Mouse (Mus musculus): ENCODE measurements around the gene Col24a1. TPM values are rescaled to one million over a fixed set of nuclear protein-coding genes. Genes with fewer than 3 reads are reported as not detected.

The Col24a1 gene
- polyA plus RNA-seq, 1 experiment from 2014 or later: 11.0 TPM

GRCm38 (mm10) chr3:145299980-145300591, 7.8 kb downstream of the Col24a1 start:
- Histone ChIP-seq H3K4me2 (no peak overlapping the region), H3K27me3 (no peaks in the 10 kb centered on the region), H3K36me3 (no peaks in the 10 kb centered on the region), H3K4me1 (no peaks in the 10 kb centered on the region), H3K27ac (no peak overlapping the region), H3K9me3 (no peaks in the 10 kb centered on the region), H3K4me3 (no peak overlapping the region), H3K9ac (no peak overlapping the region)
- ATAC-seq (ENCODE audit: insufficient number of reproducible peaks, low FRiP score, low TSS enrichment, low read depth): no peak
- WGBS: 86% methylated on average over 5 of the region's 5 CpGs

- no peak overlapping the region for H3K4me2 ChIP-seq
These were observed 13.0 kb downstream of the Col24a1 start for GRCm38 (mm10) chr3:145305311-145305710.

GRCm38 (mm10) chr3:145307209-145307608, 14.9 kb downstream of the Col24a1 start:
- 77% methylated on average over 3 of the region's 3 CpGs for WGBS
- Histone ChIP-seq H3K4me3 (no peak overlapping the region), H3K36me3 (no peaks in the 10 kb centered on the region), H3K27ac (no peak overlapping the region), H3K9me3 (no peaks in the 10 kb centered on the region), H3K4me2 (no peak overlapping the region), H3K4me1 (no peaks in the 10 kb centered on the region), H3K27me3 (no peaks in the 10 kb centered on the region), H3K9ac (no peak overlapping the region)
- no peak for ATAC-seq (ENCODE audit: insufficient number of reproducible peaks, low FRiP score, low TSS enrichment, low read depth)

More at GRCm38 (mm10) chr3:145305311-145305710, 13.0 kb downstream of the Col24a1 start:
- Histone ChIP-seq H3K27me3 (no peaks in the 10 kb centered on the region), H3K4me3 (no peak overlapping the region), H3K4me1 (no peaks in the 10 kb centered on the region), H3K9me3 (no peaks in the 10 kb centered on the region), H3K36me3 (no peaks in the 10 kb centered on the region), H3K27ac (no peak overlapping the region), H3K9ac (no peak overlapping the region)
- 53% methylated on average over 5 of the region's 5 CpGs for WGBS
- no peak for ATAC-seq (ENCODE audit: insufficient number of reproducible peaks, low FRiP score, low TSS enrichment, low read depth)

GRCm38 (mm10) chr3:145320587-145321274, 28.5 kb downstream of the Col24a1 start:
- Histone ChIP-seq H3K4me3 (no peak overlapping the region), H3K9ac (no peak overlapping the region), H3K27ac (peak overlapping the region; percentile 77), H3K4me2 (peak overlapping the region; percentile 30), H3K27me3 (no peaks in the 10 kb centered on the region), H3K36me3 (no peaks in the 10 kb centered on the region), H3K4me1 (peaks cover 9% of the 10 kb centered on the region), H3K9me3 (no peaks in the 10 kb centered on the region)
- 19% methylated on average over 14 of the region's 14 CpGs for WGBS
- ATAC-seq (ENCODE audit: insufficient number of reproducible peaks, low FRiP score, low TSS enrichment, low read depth): peak; percentile 75

- Histone ChIP-seq H3K27ac (no peak overlapping the region), H3K4me3 (no peak overlapping the region), H3K9ac (no peak overlapping the region), H3K4me2 (no peak overlapping the region), H3K4me1 (peaks cover 7% of the 10 kb centered on the region), H3K9me3 (no peaks in the 10 kb centered on the region), H3K27me3 (no peaks in the 10 kb centered on the region), H3K36me3 (no peaks in the 10 kb centered on the region)
- ATAC-seq (ENCODE audit: insufficient number of reproducible peaks, low FRiP score, low TSS enrichment, low read depth): no peak
- WGBS: 97% methylated on average over 3 of the region's 3 CpGs
These were observed 33.1 kb downstream of the Col24a1 start for GRCm38 (mm10) chr3:145325402-145325801.

- no peak overlapping the region for H3K4me3 ChIP-seq
- H3K4me2 ChIP-seq: no peak overlapping the region
- no peak overlapping the region for H3K9ac ChIP-seq
- H3K36me3 ChIP-seq: no peaks in the 10 kb centered on the region
- no peaks in the 10 kb centered on the region for H3K9me3 ChIP-seq
- H3K27ac ChIP-seq: peak overlapping the region; percentile 63
- WGBS: 48% methylated on average over 8 of the region's 8 CpGs
- H3K27me3 ChIP-seq: no peaks in the 10 kb centered on the region
- ATAC-seq (ENCODE audit: insufficient number of reproducible peaks, low FRiP score, low TSS enrichment, low read depth): no peak
- peaks cover 9% of the 10 kb centered on the region; the same call in 1 of the 2 replicates for H3K4me1 ChIP-seq
These were observed 39.4 kb downstream of the Col24a1 start for GRCm38 (mm10) chr3:145331642-145332041.

- no peak overlapping the region for H3K27ac ChIP-seq
- H3K9ac ChIP-seq: no peak overlapping the region
- peaks cover 9% of the 10 kb centered on the region; the same call in 1 of the 2 replicates for H3K4me1 ChIP-seq
- H3K36me3 ChIP-seq: no peaks in the 10 kb centered on the region
- H3K4me3 ChIP-seq: no peak overlapping the region
- H3K4me2 ChIP-seq: no peak overlapping the region
- H3K9me3 ChIP-seq: no peaks in the 10 kb centered on the region
- H3K27me3 ChIP-seq: no peaks in the 10 kb centered on the region
- ATAC-seq (ENCODE audit: insufficient number of reproducible peaks, low FRiP score, low TSS enrichment, low read depth): no peak
- 65% methylated on average over 3 of the region's 3 CpGs for WGBS
These were observed 41.8 kb downstream of the Col24a1 start for GRCm38 (mm10) chr3:145334046-145334445.

GRCm38 (mm10) chr3:145337161-145337560, 44.9 kb downstream of the Col24a1 start:
- no peaks in the 10 kb centered on the region for H3K27me3 ChIP-seq
- H3K9me3 ChIP-seq: no peaks in the 10 kb centered on the region
- H3K9ac ChIP-seq: no peak overlapping the region
- H3K27ac ChIP-seq: no peak overlapping the region
- no peak overlapping the region for H3K4me2 ChIP-seq
- no peak for ATAC-seq (ENCODE audit: insufficient number of reproducible peaks, low FRiP score, low TSS enrichment, low read depth)
- 49% methylated on average over 2 of the region's 2 CpGs for WGBS
- H3K4me1 ChIP-seq: no peaks in the 10 kb centered on the region
- no peak overlapping the region for H3K4me3 ChIP-seq
- no peaks in the 10 kb centered on the region for H3K36me3 ChIP-seq

GRCm38 (mm10) chr3:145339851-145340499, 47.7 kb downstream of the Col24a1 start:
- Histone ChIP-seq H3K4me1 (no peaks in the 10 kb centered on the region), H3K9me3 (no peaks in the 10 kb centered on the region), H3K9ac (no peak overlapping the region), H3K27ac (no peak overlapping the region), H3K27me3 (no peaks in the 10 kb centered on the region), H3K4me2 (no peak overlapping the region), H3K4me3 (no peak overlapping the region), H3K36me3 (no peaks in the 10 kb centered on the region)
- no peak for ATAC-seq (ENCODE audit: insufficient number of reproducible peaks, low FRiP score, low TSS enrichment, low read depth)
- WGBS: 77% methylated on average over 10 of the region's 10 CpGs

- Histone ChIP-seq H3K9me3 (no peaks in the 10 kb centered on the region), H3K36me3 (no peaks in the 10 kb centered on the region), H3K4me1 (no peaks in the 10 kb centered on the region), H3K4me3 (no peak overlapping the region), H3K9ac (no peak overlapping the region), H3K27ac (no peak overlapping the region), H3K4me2 (no peak overlapping the region), H3K27me3 (no peaks in the 10 kb centered on the region)
- ATAC-seq (ENCODE audit: insufficient number of reproducible peaks, low FRiP score, low TSS enrichment, low read depth): no peak
- WGBS: 86% methylated on average over 3 of the region's 3 CpGs
These were observed 56.4 kb downstream of the Col24a1 start for GRCm38 (mm10) chr3:145348690-145349089.

- H3K4me3 ChIP-seq: no peak overlapping the region
- WGBS: 94% methylated on average over 3 of the region's 3 CpGs
- ATAC-seq (ENCODE audit: insufficient number of reproducible peaks, low FRiP score, low TSS enrichment, low read depth): no peak
- no peak overlapping the region for H3K9ac ChIP-seq
- H3K9me3 ChIP-seq: no peaks in the 10 kb centered on the region
- H3K4me1 ChIP-seq: no peaks in the 10 kb centered on the region
- no peak overlapping the region for H3K27ac ChIP-seq
- H3K4me2 ChIP-seq: no peak overlapping the region
- H3K36me3 ChIP-seq: no peaks in the 10 kb centered on the region
- H3K27me3 ChIP-seq: no peaks in the 10 kb centered on the region
These were observed 61.7 kb downstream of the Col24a1 start for GRCm38 (mm10) chr3:145353951-145354350.

- Histone ChIP-seq H3K4me2 (no peak overlapping the region), H3K36me3 (no peaks in the 10 kb centered on the region), H3K9me3 (no peaks in the 10 kb centered on the region), H3K4me1 (no peaks in the 10 kb centered on the region), H3K9ac (no peak overlapping the region), H3K27ac (no peak overlapping the region), H3K27me3 (no peaks in the 10 kb centered on the region), H3K4me3 (no peak overlapping the region)
- WGBS: 90% methylated on average over 6 of the region's 6 CpGs
- ATAC-seq (ENCODE audit: insufficient number of reproducible peaks, low FRiP score, low TSS enrichment, low read depth): no peak
These were observed 64.7 kb downstream of the Col24a1 start for GRCm38 (mm10) chr3:145356865-145357487.

Measured in limb, embryonic 15.5 days (tissue).